Mouse (Mus musculus) embryonic fibroblast, embryonic 13.5 days (primary cell): Measurements from ENCODE around the gene Rbms3. TPM values are rescaled to one million over a fixed set of nuclear protein-coding genes. Genes with fewer than 3 reads are reported as not detected.

Experiments
- H3K27ac ChIP-seq: 2 replicates; pipeline ENCODE4 v1.5.1; 2012; ENCODE audit warnings: low read length, control low read depth, inconsistent platforms; ENCODE audit not compliant: insufficient read depth
- H3K4me1 ChIP-seq: 2 replicates; pipeline ENCODE4 v1.6.1; 2011; ENCODE audit warnings: low read length; ENCODE audit not compliant: control insufficient read depth, insufficient read depth
- H3K4me3 ChIP-seq: 2 replicates; pipeline ENCODE4 v1.5.1; 2011; ENCODE audit warnings: mild to moderate bottlenecking, control low read depth, low read length; ENCODE audit not compliant: insufficient read depth
- CTCF ChIP-seq: IDR thresholded peaks from 2 replicates; pipeline ENCODE4 v1.5.1; 2011; ENCODE audit warnings: mild to moderate bottlenecking, control low read depth, low read length, moderate library complexity, borderline replicate concordance; ENCODE audit not compliant: insufficient read depth
- POLR2A ChIP-seq: IDR thresholded peaks from 2 replicates; pipeline ENCODE4 v1.6.1; 2011; ENCODE audit warnings: low read depth, mild to moderate bottlenecking, control low read depth, low read length, moderate library complexity
- polyA plus RNA-seq: library from polyadenylated mRNA; stranded (reverse); fragments of >200 nt; gene quantifications from 2 replicates; pipeline ENCODE4 v1.2.4, GENCODE M21; 2011; ENCODE audit warnings: low read depth; ENCODE audit not compliant: missing spikeins, insufficient read length

Rbms3 gene
- polyA plus RNA-seq, 1 experiment, result 114 TPM

DNA sequence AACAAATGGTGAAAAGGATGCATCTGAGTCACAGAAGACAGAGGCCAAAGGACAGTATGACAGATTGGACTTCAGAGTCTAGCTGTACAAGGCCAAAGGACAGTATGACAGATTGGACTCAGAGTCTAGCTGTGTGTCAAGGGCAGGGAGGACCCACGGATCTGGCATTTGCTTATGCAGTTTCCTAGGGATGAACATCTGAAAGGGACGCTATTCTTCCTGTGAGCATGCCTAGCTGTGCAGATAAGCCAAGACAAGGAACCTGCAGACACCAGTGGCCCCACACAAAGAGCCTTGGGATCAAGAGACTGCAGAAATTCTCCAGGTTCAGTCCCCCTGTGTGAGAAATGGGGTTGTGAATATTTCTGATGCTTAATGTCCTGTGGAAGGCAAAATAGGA, 100.4 kb downstream of the Rbms3 start:
- no peak overlapping the region for H3K27ac ChIP-seq
- H3K4me1 ChIP-seq, result no peaks in the 10 kb centered on the region
- no peak overlapping the region for H3K4me3 ChIP-seq
- TF ChIP-seq CTCF (no peak), POLR2A (no peak)

DNA sequence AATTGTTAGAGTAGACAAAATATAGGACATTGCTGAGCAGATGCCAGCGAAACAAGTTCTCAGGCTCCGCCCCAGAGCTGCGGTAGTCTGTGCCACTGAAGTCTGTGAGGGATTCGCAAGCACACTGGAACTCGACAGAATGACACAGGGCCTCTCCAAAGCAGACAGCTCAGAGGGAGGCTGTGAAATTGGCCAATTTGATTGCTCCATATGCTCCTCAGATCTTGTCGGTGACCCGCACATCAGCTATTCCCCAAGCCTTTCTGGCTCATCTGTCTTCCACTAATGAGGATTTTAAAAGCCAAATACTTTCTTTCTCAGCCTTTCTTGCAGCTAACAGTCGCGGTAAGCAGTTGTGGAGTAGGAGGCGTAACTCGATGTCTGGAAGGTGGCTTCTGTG, 120.8 kb downstream of the Rbms3 start:
- TF ChIP-seq CTCF (no peak), POLR2A (no peak)
- H3K4me1 ChIP-seq, result no peaks in the 10 kb centered on the region
- H3K4me3 ChIP-seq, result no peak overlapping the region
- no peak overlapping the region for H3K27ac ChIP-seq

DNA sequence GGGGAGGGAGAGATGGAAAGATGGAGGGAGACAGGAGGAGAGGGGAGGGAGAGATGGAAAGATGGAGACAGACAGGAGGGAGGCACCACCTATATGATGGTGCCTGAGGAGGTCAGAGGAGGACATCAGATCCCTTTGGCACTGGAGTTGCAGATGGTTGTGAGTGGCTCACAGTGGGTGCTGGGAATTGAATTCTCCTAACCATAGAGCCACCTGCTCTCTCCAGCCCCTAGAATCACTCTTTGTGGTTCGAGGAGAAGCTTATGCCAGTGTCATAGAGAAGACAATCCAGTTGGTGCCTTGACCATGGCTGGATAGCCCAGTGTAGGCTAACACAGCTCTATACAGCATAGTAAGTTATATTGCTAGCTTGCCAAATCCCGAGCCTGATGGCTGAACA, 137.8 kb downstream of the Rbms3 start:
- H3K27ac ChIP-seq, result no peak overlapping the region
- no peak overlapping the region for H3K4me3 ChIP-seq
- TF ChIP-seq POLR2A, result no peak
- TF ChIP-seq CTCF, result no peak
- no peaks in the 10 kb centered on the region for H3K4me1 ChIP-seq

DNA sequence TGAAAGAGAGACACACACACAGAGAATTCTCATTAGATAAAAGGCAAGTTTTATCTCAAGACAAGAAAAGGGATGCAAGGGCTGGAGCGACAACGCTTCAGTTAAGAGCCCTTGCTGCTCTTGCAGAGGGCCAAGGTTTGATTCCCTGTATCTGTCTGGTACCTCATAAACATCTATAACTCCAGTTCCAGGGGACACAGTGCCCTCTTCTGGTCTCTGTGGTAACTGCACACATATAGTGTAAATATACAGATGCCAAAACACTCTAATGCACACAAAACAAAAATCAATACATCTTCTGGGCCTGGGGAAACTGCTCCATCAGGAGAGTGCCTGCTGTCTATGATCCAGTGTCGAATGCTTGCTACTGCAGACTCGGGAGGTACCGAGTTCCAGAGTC, 145.3 kb downstream of the Rbms3 start:
- Histone ChIP-seq H3K4me1 (no peaks in the 10 kb centered on the region), H3K4me3 (no peak overlapping the region), H3K27ac (no peak overlapping the region)
- TF ChIP-seq POLR2A, result no peak

DNA sequence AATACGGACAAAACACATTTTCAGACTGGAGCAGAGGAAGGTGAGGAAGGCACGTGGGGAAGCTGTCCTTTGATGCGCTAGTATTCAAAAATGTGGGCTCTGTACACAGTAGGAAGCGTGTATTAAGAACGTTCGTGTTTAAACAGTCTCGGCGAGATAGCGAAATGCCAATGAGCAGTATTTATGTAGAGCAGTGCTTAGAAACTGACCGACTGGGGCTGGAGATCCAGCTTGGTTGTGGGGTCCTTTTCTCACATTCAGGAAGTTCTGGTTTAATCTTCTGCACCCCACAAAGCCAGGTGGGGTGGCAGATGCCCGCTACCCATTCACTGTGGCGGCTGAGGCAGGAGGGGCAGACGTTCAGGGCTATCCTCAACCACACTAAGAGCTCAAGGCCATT, 153.0 kb downstream of the Rbms3 start:
- Histone ChIP-seq H3K27ac (no peak overlapping the region), H3K4me1 (no peaks in the 10 kb centered on the region), H3K4me3 (no peak overlapping the region)
- TF ChIP-seq POLR2A, result no peak
- TF ChIP-seq CTCF, result no peak

DNA sequence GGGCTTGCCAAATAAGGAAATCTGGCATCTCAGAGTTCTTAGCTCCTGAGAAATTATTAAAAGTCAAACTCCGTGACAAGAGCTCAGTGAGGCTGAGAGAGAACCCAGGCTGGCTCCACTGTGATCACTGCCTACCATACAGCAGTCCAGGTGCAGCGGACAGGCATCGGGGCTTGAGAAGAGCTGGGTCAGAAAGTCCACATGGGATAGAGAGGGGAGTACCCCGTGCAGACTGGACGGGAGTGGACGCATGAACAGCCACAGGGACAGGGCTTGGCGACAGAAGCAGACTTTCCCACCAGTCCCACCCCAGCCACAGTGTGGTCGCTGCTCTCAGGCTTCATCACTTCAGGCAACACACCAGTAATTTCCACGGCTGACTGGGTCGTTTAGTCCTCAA, 176.9 kb downstream of the Rbms3 start:
- H3K4me1 ChIP-seq, result no peaks in the 10 kb centered on the region; the same call in 1 of the 2 replicates
- H3K4me3 ChIP-seq, result no peak overlapping the region
- no peak overlapping the region for H3K27ac ChIP-seq
- TF ChIP-seq CTCF (no peak), POLR2A (no peak)

DNA sequence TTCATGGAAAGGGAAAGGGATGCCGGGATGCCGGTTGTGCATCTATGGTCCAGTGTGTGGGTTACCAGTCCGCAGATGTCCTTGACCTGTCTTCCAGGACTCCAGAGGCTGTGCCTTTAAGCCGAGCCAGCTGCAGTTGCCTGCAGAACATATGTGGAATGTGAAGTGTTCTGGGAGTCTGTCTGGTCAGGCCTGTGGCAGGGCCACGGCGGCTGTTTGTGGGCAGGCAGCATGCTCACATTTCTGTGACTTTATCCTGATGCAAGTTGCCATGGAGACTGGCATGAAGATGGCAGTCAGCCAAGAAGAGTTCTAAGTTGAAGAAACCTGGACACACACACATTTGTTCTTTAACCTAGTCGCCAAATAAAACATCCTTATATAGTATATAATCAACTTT, 187.1 kb downstream of the Rbms3 start:
- TF ChIP-seq CTCF, result no peak
- TF ChIP-seq POLR2A, result no peak
- H3K27ac ChIP-seq, result no peak overlapping the region
- H3K4me1 ChIP-seq, result no peaks in the 10 kb centered on the region; the same call in 1 of the 2 replicates
- H3K4me3 ChIP-seq, result no peak overlapping the region

DNA sequence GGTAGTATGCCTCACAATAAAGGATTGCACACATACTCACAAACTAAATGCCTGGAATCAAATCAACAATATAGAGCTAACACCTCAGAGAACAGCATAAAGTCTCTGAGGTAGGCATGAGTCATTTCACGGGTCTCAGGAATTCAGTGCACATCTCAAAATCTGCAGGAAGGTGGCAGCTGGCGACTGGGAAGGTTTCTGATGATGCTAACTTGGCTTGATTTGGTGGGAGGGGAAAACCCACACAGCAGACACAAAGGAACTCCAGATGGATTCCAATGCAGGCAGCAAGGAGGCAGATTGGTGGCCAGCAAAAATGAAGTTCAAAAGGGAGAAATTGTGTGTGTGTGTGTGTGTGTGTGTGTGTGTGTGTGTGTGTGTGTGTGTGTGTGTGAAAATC, 193.9 kb downstream of the Rbms3 start:
- Histone ChIP-seq H3K4me1 (no peaks in the 10 kb centered on the region; the same call in 1 of the 2 replicates), H3K4me3 (no peak overlapping the region), H3K27ac (no peak overlapping the region)
- no peak for TF ChIP-seq POLR2A
- TF ChIP-seq CTCF, result no peak

DNA sequence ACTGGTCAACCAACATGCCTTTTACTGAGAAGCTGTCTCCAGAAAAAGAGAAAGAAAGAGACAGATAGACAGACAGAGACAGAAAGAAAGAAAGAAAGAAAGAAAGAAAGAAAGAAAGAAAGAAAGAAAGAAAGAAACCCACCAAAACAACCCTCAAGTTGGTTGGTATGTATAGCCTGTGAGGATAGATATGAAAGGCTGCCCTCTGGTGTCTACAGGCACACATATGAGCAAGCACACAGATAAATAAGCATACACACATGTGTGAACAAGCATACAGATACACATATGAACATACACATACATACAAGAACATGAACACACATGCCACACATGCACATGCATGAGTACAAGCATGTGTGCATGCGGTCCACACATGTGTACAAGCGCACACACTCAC, 199.0 kb downstream of the Rbms3 start:
- TF ChIP-seq CTCF, result no peak
- no peak for TF ChIP-seq POLR2A
- no peak overlapping the region for H3K4me3 ChIP-seq
- no peaks in the 10 kb centered on the region; the same call in 1 of the 2 replicates for H3K4me1 ChIP-seq
- no peak overlapping the region for H3K27ac ChIP-seq

DNA sequence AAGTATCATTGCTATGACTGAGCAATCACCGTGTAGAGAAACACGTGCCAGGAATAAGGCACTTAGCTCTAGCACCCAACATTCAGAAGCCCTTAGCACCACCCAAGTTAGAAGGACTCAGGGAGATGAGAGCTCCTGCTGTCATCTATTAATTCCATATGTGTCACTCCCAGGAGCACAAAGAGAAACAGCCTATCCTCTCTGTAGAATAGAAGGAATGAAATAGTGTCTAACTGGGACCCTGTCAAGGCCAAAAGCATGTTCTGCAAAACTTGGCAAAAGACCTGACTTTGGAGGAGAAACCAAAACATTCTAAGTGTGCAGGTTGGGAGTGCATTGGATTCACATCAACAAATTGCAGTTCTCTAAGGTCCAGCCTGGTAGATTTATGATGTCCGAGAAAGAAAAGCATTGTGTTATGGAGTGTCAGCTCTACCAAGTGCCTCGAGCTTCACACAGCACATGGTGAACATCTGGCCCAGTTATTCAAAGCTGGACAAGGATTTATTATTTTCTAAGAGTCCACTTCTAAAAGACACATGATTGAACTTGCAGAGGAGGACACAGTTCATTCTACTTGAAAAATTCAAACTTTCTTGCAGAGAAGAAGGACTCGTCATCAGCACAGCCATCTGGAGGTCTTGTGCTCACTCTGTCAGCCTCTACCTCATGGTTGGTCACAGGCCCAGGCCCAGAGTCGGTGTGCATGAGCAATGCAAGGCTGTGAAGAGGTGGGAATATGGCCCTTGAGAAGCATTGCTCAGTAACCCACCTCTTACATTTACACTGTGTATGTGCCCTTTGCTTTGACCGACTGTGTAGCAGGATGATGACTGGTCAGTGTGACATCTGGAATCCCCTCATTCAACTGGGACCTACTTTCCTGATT, 200.3 kb downstream of the Rbms3 start:
- Histone ChIP-seq H3K27ac (no peak overlapping the region), H3K4me1 (no peaks in the 10 kb centered on the region; the same call in 1 of the 2 replicates), H3K4me3 (no peak overlapping the region)
- TF ChIP-seq CTCF, result no peak
- no peak for TF ChIP-seq POLR2A

DNA sequence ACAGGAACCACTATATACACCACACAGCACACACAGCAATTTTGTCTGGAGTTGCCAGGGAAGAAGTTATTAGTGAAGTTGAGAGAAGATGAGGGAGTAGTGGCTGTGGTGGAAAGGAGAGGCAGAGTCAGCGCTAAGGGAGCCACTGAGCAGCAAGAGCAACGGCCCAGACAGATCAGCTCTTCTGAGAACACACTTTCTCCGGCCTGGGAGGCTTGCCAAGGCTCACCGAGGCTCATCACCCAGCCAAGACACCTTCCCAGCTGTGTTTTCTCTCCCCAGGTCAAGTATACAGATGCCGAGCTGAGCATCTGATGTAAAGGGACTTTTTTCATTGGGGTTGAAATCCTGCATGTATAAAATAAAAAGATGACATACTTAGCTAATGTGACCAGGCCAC, 206.5 kb downstream of the Rbms3 start:
- H3K4me3 ChIP-seq, result no peak overlapping the region
- no peaks in the 10 kb centered on the region for H3K4me1 ChIP-seq
- H3K27ac ChIP-seq, result no peak overlapping the region
- TF ChIP-seq POLR2A, result no peak
- TF ChIP-seq CTCF, result no peak
